Mouse (Mus musculus): ENCODE data around the gene Lpp. TPM values are rescaled to one million over a fixed set of nuclear protein-coding genes. Genes with fewer than 3 reads are reported as not detected.

Lpp gene
- total and polyA plus RNA-seq, 3 experiments, result not detected

DNA sequence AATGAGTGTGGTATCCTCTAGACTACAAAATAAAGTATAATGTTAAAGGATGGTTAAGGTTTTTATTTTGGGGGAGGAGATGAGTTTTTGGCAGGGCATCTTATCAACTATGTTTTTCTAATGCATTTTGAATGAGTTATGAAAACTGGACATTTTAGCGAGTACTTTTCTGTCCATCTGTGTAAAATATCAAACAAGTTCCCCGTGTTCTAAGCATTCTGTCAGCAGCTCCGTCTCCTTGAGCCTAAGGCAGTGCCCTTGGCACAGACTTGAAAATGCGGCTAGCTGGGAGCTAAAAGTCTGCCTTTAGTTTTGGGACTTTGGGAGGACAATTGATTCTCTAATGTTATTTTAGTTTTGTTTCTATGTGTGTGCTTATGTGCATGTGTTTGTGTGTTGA lies 165.2 kb downstream of the Lpp start:
- Histone ChIP-seq H3K27me3 (ENCODE audit: control insufficient read depth in 1 of 2, insufficient read depth in 2 of 2, low read length in 2 of 2) (no peaks in the 10 kb centered on the region), H3K27ac (ENCODE audit: control insufficient read depth, low read depth, low read length) (no peak overlapping the region), H3K9me3 (replicated peaks; ENCODE audit: insufficient read depth, low read length) (no peaks in the 10 kb centered on the region), H3K9ac (ENCODE audit: control insufficient read depth, low read depth, low read length, poor library complexity, severe bottlenecking) (no peak overlapping the region), H3K36me3 (ENCODE audit: control insufficient read depth in 1 of 2, insufficient read depth in 2 of 2, low read length in 2 of 2) (no peaks in the 10 kb centered on the region), H3K4me1 (ENCODE audit: control insufficient read depth in 1 of 2, insufficient read depth in 2 of 2, low read length in 2 of 2) (no peaks in the 10 kb centered on the region), H3K79me2 (ENCODE audit: control insufficient read depth, insufficient read depth, low read length, poor library complexity) (no peaks in the 10 kb centered on the region), H3K4me3 (ENCODE audit: control insufficient read depth in 1 of 2, insufficient read depth in 1 of 2, low read depth in 2 of 2, low read length in 2 of 2) (no peak overlapping the region)
- TF ChIP-seq MAX (IDR thresholded peaks at IDR 0.05; ENCODE audit: low read length) (no peak), ZC3H11A (IDR thresholded peaks at IDR 0.05; ENCODE audit: low read depth, low read length) (no peak), ZNF384 (IDR thresholded peaks at IDR 0.05; ENCODE audit: low read depth, low read length) (no peak), BHLHE40 (IDR thresholded peaks at IDR 0.05; ENCODE audit: borderline replicate concordance, low read depth, low read length) (no peak), MAZ (IDR thresholded peaks at IDR 0.05; ENCODE audit: low read depth, low read length) (no peak), POLR2AphosphoS5 (IDR thresholded peaks at IDR 0.05; ENCODE audit: borderline replicate concordance, low read depth, low read length) (no peak), E2F4 (IDR thresholded peaks at IDR 0.05; ENCODE audit: borderline replicate concordance, low read depth, low read length) (no peak), ZKSCAN1 (IDR thresholded peaks at IDR 0.05; ENCODE audit: low read depth, low read length) (no peak), POLR2AphosphoS2 (IDR thresholded peaks at IDR 0.05; ENCODE audit: low read length) (no peak), EP300 (IDR thresholded peaks at IDR 0.05; ENCODE audit: low read depth in 1 of 2, low read length in 2 of 2) (no peak), MYB (IDR thresholded peaks at IDR 0.05; ENCODE audit: low read depth, low read length) (no peak), SIN3A (IDR thresholded peaks at IDR 0.05; ENCODE audit: low read length) (no peak), NRF1 (IDR thresholded peaks at IDR 0.05; ENCODE audit: insufficient read depth, low read depth, low read length, poor library complexity, severe bottlenecking) (no peak), RCOR1 (IDR thresholded peaks at IDR 0.05; ENCODE audit: low read depth, low read length) (no peak), ELF1 (IDR thresholded peaks at IDR 0.05; ENCODE audit: low read depth, low read length) (no peak)
- no peak for DNase-seq (ENCODE audit: low read depth, low spot score)

DNA sequence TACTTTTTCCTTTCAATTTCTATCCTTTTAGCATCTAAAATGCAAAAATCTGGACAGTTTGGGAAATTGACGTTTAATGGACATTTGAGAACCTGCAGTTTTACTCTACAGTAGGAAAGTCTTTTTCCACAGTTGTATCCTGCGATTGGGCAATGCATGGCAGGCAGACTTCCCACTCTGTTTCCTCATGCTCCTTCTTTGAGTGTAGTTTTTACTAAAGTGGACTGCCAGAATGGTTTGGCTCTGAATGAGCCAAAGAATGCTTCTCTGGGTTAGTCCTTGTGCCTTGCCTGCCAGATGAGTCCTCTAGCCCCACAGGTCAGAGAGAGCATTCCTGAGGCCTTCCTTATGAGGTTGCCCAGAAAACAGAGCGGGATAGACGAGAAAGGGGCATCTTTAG lies 166.5 kb downstream of the Lpp start:
- no peak overlapping the region for H3K4me3 ChIP-seq (ENCODE audit: control insufficient read depth in 1 of 2, insufficient read depth in 1 of 2, low read depth in 2 of 2, low read length in 2 of 2)
- no peaks in the 10 kb centered on the region for H3K36me3 ChIP-seq (ENCODE audit: control insufficient read depth in 1 of 2, insufficient read depth in 2 of 2, low read length in 2 of 2)
- no peaks in the 10 kb centered on the region for H3K4me1 ChIP-seq (ENCODE audit: control insufficient read depth in 1 of 2, insufficient read depth in 2 of 2, low read length in 2 of 2)
- no peaks in the 10 kb centered on the region for H3K27me3 ChIP-seq (ENCODE audit: control insufficient read depth in 1 of 2, insufficient read depth in 2 of 2, low read length in 2 of 2)
- H3K27ac ChIP-seq (ENCODE audit: control insufficient read depth, low read depth, low read length), result no peak overlapping the region
- H3K9me3 ChIP-seq (replicated peaks; ENCODE audit: insufficient read depth, low read length), result no peaks in the 10 kb centered on the region
- DNase-seq (ENCODE audit: low read depth, low spot score), result no peak
- no peaks in the 10 kb centered on the region for H3K79me2 ChIP-seq (ENCODE audit: control insufficient read depth, insufficient read depth, low read length, poor library complexity)
- TF ChIP-seq HCFC1 (IDR thresholded peaks at IDR 0.05; ENCODE audit: low read depth, low read length) (no peak), CHD2 (IDR thresholded peaks at IDR 0.05; ENCODE audit: low read length) (no peak), POLR2A (IDR thresholded peaks at IDR 0.05; ENCODE audit: control insufficient read depth in 1 of 2, insufficient read depth in 1 of 2, low read depth in 1 of 2, low read length in 2 of 2, poor library complexity in 1 of 2) (no peak), MAFK (IDR thresholded peaks at IDR 0.05; ENCODE audit: borderline replicate concordance, low read depth, low read length) (no peak), CHD1 (IDR thresholded peaks at IDR 0.05; ENCODE audit: low read depth, low read length) (no peak), USF1 (IDR thresholded peaks at IDR 0.05; ENCODE audit: low read depth, low read length) (no peak), ELF1 (IDR thresholded peaks at IDR 0.05; ENCODE audit: low read depth, low read length) (no peak), MYB (IDR thresholded peaks at IDR 0.05; ENCODE audit: low read depth, low read length) (no peak), MAX (IDR thresholded peaks at IDR 0.05; ENCODE audit: low read length) (no peak), ETS1 (IDR thresholded peaks at IDR 0.05; ENCODE audit: low read depth, low read length) (no peak), POLR2AphosphoS5 (IDR thresholded peaks at IDR 0.05; ENCODE audit: borderline replicate concordance, low read depth, low read length) (no peak)
- no peak overlapping the region for H3K9ac ChIP-seq (ENCODE audit: control insufficient read depth, low read depth, low read length, poor library complexity, severe bottlenecking)
